Mouse (Mus musculus): ENCODE results near the gene Rac3.

Rac3 gene

DNA sequence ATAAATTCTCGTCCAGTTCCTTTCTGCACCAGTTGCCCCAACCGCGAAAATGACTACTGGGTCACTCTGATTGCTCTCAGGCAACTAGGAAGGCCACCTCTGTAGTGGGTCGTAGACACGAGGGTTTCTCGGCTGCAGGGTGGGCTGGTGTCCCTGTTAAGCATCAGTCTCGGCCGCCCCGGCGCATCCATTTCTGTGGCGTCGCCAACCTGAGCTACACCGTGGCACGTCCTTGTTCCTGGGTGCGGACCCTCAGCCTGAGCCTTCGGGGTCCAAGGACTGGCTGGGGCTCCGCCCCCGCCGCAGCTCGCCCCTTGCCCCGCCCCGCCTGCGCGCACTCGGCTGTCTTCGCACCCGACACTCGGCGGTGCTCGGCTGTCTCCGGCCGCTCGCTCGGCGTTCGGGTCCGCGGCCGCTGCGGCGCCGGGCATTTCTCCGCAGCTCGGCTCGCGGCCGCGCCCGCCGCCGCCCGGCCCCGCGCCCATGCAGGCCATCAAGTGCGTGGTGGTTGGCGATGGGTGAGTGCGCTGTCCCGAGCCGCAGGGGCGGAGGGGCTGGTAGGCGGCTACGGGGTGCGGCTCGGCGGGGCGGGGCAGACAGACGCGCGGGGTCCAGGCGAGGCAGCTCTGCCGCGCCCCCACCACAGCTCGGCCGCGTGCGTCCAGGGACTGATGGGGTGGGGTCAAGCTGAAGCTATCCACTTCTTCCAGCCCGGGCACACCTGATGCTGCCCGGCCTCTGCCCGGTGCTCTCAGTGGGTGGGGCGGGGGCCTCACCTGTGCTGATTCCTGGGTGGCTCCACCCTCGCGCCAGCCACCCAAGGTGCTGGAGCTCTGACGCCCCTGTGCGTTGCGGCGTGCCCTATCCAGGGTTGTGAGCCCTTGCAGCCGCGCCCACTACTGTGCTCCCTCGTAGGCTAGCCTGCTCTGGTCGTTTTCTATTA is at the start of gene Rac3:
Gene Rac3, plus strand, starts transcription at position 347 of the 943 bp plus-strand sequence.
- peak; percentile 56 for DNase-seq (ENCODE audit: low read depth)

- peak; percentile 98 for DNase-seq (ENCODE audit: low read depth)
These were observed 48.3 kb upstream of the Rac3 start, which contains the start of gene Aspscr1 for GRCm38 (mm10) chr11:120672687-120673593. TSS of gene Aspscr1 (plus strand) at chr11:120672973.

- DNase-seq (ENCODE audit: low read depth) = no peak
These were observed 47.6 kb upstream of the Rac3 start for GRCm38 (mm10) chr11:120673594-120674122.

DNA sequence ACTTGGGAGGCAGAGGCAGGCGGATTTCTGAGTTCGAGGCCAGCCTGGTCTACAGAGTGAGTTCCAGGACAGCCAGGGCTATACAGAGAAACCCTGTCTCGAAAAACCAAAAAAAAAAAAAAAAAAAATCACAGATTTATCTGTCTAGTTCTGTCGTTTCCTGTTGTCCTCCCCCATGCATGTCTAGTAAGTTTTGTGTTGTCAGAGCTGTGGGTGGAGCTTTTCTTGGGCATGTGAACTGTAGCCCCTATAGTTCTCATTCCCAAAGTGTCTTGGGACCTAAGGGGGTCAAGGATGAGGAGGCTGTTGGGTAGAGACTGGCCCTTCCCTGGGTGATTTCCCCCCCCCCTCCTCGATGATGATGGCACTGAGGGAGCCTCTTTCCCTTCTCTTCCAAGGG is 45.4 kb upstream of the Rac3 start:
- DNase-seq (ENCODE audit: low read depth) = peak; percentile 57

- DNase-seq (ENCODE audit: low read depth) = no peak
These were observed 44.3 kb upstream of the Rac3 start for GRCm38 (mm10) chr11:120676951-120677350.

- DNase-seq (ENCODE audit: low read depth) = peak; percentile 61
These were observed 41.4 kb upstream of the Rac3 start for GRCm38 (mm10) chr11:120679909-120680308.

GRCm38 (mm10) chr11:120682683-120683082 is 38.6 kb upstream of the Rac3 start:
- no peak for DNase-seq (ENCODE audit: low read depth)

DNA sequence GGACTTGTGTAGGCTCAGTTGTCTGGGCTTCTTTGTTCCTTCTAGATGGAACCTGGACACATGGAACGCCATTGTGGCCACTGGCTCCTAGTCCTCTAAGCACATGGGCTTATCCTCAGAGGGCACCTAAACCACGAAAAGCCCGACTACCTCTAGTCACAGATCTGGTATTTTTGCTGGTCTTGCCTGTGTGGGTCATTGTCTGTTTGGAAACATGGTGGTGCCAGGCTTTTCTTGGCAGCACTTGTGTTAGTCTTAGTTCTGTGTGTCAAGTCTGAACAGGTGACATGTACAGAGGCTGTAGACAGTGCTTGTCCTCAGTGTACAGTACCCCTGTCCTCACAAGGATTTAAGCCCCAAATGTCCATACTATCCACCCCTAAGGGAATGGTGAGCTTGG is 37.7 kb upstream of the Rac3 start:
- DNase-seq (ENCODE audit: low read depth) = no peak

GRCm38 (mm10) chr11:120684086-120684485 is 37.2 kb upstream of the Rac3 start:
- DNase-seq (ENCODE audit: low read depth) = no peak

DNA sequence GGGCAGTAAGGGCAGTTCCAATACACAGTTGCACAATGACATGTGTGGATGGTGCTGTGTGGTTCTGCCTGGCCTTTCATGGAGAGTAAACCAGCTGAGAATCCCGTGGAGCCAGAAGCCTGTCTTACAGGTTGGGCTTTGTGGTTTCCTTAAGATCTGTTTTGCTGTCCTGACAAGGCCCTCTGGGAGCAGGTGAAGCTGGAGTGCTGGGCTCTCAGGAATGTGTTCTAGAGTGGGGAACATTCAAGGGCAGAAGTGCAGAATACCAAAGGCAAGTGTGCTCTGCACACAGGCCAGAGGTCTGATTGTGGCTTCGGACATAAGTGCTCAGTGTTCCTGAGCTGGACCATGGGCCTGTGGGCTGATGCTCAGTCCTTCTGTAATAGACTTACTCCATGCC is 36.6 kb upstream of the Rac3 start:
- DNase-seq (ENCODE audit: low read depth) = no peak

DNA sequence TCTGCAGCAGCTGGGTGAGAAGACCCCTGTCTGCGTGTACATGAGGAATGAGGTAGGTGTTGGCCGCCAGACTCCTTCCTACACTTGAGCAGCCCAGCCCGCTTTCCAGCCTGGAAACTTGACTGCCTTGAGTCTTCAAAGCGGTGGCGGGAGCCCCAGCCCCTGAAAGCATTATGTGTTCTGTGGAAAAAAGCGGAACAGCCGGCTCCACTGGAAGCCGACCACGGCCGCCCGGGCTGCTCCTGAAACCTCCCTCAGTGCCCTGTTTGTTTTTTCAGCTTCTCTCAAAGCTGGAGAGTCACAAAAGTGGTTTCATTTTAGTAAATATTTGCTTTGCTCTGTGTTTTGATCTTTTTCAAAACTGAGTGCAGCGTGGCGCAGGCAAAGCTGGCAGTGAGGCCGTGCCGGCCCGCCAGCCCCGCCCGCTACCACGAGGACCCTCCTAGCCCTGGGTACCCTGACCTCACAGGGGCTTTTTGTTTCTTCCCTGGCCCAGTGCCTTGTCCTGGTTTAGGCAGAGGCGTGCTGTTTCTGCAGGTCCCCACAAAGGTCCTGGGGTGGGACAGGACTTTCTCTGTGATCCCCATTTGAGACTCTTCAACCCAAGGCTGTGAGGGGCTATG is 34.5 kb upstream of the Rac3 start:
- no peak for DNase-seq (ENCODE audit: low read depth)

DNA sequence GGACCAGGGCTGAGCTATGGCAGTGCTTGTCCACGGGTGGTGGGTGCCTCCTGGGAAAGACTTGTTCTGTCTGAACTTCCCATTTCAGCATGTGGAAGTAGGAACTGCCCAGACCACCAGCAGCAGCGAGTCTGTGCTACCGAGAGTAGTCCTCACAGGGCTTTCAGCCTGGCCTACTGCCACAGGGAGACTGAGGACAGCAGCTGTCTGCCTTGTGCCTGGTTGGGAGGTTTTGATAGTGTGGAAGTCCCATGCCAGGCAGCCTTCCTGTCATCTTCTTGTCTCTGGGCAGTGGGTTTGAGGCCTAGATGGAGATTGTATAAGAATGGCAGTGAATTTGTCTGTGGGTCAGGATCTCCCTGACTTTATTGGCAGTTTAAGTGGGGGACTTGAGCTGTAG is 31.9 kb upstream of the Rac3 start:
- DNase-seq (ENCODE audit: low read depth) = no peak

- DNase-seq (ENCODE audit: low read depth) = no peak
These were observed 28.7 kb upstream of the Rac3 start for GRCm38 (mm10) chr11:120692471-120693011.

DNA sequence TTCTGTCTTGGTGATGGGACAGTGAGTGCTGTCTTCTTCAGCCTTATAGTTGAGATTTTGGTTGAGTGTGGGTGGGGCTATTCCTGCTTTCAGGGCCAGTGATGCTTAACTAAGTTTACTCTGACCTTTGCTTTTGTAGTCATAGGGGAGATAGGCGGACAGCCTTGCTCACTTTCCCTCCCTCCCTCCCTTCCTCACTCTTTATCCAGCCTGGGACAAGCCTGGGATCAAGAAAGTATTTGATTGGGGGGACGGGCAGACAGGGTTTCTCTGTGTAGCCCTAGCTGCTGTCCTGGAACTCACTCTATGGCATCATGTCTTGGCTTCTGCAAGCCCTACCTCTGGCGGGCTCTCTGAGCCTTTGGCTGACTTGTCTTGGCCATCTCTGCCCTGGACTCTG is 27.8 kb upstream of the Rac3 start:
- no peak for DNase-seq (ENCODE audit: low read depth)

DNA sequence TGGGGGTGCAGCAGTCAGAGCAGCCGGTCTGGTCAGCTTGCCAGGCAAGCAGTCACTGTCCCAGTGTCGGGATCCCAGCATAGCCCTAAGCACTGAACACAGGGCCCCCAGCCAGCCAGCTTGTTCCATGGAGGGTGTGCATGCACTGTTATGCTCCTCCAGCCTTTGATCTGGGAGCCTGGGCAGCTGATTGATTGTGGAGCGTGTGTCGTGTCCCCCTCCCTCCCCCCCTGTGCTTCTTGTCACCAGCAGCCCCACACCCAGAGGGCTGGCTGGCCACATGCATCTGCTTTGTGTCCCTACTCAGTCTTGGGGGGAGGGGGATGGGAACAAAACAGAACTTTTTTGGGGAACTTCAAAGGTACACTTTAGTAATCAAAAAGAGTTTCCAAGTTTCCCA is 26.1 kb upstream of the Rac3 start:
- DNase-seq (ENCODE audit: low read depth) = no peak

DNA sequence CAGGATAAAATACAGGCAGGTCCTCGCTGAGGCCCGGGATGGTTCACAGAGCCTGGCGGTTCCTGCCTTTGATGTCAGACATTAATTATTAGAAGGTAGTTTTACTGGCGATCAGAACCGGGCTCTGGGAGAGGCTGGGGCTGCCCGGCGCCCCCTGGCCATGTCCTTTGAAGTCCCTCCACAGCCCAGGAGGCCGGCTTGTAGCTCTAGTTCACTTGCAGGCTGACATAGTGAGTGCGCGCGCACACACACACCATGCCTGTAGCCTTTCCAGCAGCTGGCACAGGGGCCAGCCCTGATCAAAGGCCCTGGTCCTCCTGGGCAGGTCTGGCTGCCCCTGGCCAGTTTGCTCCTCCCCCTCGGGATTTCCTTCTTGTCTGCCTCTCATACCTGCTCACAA is 25.6 kb upstream of the Rac3 start:
- DNase-seq (ENCODE audit: low read depth) = no peak

DNA sequence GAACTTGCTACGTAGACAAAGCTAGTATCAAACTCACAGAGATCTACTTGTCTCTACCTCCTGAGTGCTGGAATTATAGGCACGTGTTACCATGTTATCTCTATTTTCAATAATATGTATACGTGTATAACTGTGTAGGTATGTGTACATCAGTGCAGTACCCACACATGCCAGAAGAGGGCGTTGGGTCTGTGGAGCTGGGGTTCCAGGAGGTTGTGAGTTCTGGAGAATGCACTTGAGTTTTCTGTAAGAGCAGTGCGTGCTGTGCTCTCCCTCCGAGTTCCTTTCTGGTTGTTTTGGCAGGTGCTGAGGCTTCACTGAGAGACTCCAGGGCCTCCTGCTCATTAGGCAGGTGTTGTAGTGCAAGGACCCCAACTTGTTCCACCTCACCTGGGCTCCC is 24.7 kb upstream of the Rac3 start:
- DNase-seq (ENCODE audit: low read depth) = no peak

GRCm38 (mm10) chr11:120697741-120698140 is 23.5 kb upstream of the Rac3 start:
- DNase-seq (ENCODE audit: low read depth) = no peak

DNA sequence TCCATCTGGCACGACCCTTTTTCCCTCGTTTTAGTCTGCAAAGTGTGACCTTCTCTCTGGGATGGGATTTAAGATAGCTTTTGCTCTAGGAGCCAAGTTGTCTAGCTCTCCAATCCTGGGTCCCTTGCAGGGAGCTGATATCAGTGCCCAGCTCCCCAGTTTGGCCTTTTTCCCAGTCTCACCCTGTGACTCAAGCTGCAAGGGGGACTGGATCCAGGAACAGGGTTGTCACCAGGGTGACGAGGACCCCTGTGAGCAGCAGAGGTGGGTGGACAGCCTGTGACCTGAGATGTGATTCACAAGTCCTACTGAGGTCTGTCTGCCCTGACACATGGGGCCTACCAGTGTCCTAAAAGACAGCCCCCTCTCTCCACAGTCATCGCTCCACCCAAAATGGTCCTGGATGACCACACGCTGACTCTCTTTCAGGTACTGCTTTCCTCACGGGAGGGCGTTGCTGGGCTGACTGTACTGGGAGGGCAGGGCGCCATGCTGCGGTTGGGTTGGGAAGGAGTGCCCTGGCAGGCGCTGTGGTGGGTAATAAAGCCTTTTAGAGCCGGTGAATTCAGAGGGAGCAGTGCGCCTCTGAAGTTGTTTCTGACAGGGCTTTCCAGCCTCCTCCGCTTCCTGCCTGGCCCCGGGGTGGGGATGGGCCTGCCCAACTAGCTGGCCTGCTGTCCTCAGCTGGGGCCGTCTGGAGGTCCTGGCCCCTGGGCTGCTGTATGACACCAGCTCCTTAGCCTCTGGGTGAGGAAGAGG is 17.4 kb upstream of the Rac3 start:
- DNase-seq (ENCODE audit: low read depth) = no peak

GRCm38 (mm10) chr11:120704486-120705325 is 16.6 kb upstream of the Rac3 start:
- DNase-seq (ENCODE audit: low read depth) = no peak
